Comparison of ENCODE assay signal across 8 mouse cellular contexts in the genomic region with DNA sequence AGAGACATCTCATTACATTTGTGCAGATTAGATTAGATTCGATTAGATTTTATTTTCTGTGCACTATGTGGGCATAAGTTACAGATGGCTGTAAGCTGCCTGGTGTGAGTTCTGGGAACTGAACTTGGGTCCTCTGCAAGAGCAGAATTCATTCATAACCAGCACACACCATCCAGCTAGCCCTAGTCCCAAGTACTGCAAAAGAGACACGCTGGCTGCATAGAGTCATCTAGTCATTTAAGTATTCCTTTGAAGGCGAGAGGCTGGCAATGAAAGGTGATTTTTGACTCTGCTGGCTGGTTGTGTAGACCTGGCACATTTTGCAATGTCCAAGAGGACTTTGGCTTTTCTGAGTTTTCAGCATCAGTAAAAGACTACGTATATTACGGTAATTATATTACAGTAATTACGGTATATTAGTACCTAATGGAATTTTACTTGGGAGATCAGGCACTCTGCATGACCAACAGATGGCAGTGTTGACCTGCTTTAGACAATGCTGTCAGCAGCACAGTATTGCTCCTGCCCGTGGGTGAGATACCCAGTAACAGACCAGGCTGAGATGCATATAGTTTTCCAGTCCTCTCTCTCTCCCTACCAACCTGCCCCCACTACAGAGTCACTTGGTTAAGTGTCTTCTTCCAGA.
DNase-seq lines count a peak whose midpoint lies in the region; ATAC-seq and TF ChIP-seq lines count a peak whose summit lies in the region.

No protein-coding gene starts in this region.

- H3K36me3 ChIP-seq in embryonic facial prominence, embryonic 11.5 days (replicated peaks; ENCODE audit: control insufficient read depth, insufficient read depth, low read depth, low read length), result no peaks in the 10 kb centered on the region
- H3K36me3 ChIP-seq in heart, adult 2 months (ENCODE audit: control insufficient read depth, insufficient read depth, low read length), result no peaks in the 10 kb centered on the region
- no peaks in the 10 kb centered on the region for H3K36me3 ChIP-seq in limb, embryonic 10.5 days
- H3K36me3 ChIP-seq in midbrain, embryonic 14.5 days (ENCODE audit: control insufficient read depth, insufficient read depth, low read length), result no peaks in the 10 kb centered on the region

- ATAC-seq in embryonic facial prominence, embryonic 11.5 days (replicated peaks; ENCODE audit: insufficient number of reproducible peaks, low FRiP score, low TSS enrichment, low read depth), result peak; percentile 86
- ATAC-seq in midbrain, embryonic 14.5 days (ENCODE audit: low FRiP score, low TSS enrichment), result peak; percentile 87

- no peak for TF ChIP-seq POLR2A in heart, adult 2 months (IDR thresholded peaks at IDR 0.05; ENCODE audit: insufficient read depth, low read depth, low read length)

- no peak overlapping the region for H3K4me3 ChIP-seq in embryonic facial prominence, embryonic 11.5 days (ENCODE audit: low read depth, low read length)
- H3K4me3 ChIP-seq in heart, adult 2 months, result no peak overlapping the region
- no peak overlapping the region for H3K4me3 ChIP-seq in limb, embryonic 10.5 days
- H3K4me3 ChIP-seq in midbrain, embryonic 14.5 days (replicated peaks; ENCODE audit: low read depth, low read length), result no peak overlapping the region

- WGBS in embryonic facial prominence, embryonic 11.5 days, result 28% methylated on average over 7 of the region's 7 CpGs
- 28% methylated on average over 7 of the region's 7 CpGs for WGBS in heart, adult 2 months
- 31% methylated on average over 7 of the region's 7 CpGs for WGBS in limb, embryonic 10.5 days
- 30% methylated on average over 7 of the region's 7 CpGs for WGBS in midbrain, embryonic 14.5 days

- DNase-seq in 3T3-L1 (ENCODE audit: low read depth, low spot score), result peak; percentile 93
- peak; percentile 74 for DNase-seq in adrenal gland, postnatal 10 days
- DNase-seq in embryonic facial prominence, embryonic 11.5 days (ENCODE audit: low spot score), result peak; percentile 91
- DNase-seq in heart, adult 2 months, result peak; percentile 41 to 54
- peak; percentile 56 to 60 for DNase-seq in kidney, adult 8-10 months
- peak; percentile 78 for DNase-seq in limb, embryonic 10.5 days (ENCODE audit: low spot score)
- DNase-seq in midbrain, embryonic 14.5 days, result peak; percentile 95
- peak; percentile 55 to 60 for DNase-seq in spleen, postnatal 36 days (ENCODE audit: low spot score in 2 of 2)

- no peaks in the 10 kb centered on the region for H3K79me2 ChIP-seq in heart, adult 2 months (replicated peaks; ENCODE audit: control insufficient read depth, insufficient read depth, low read length)

- no peaks in the 10 kb centered on the region for H3K9me3 ChIP-seq in embryonic facial prominence, embryonic 11.5 days (replicated peaks; ENCODE audit: control insufficient read depth, low read length)
- H3K9me3 ChIP-seq in limb, embryonic 10.5 days (replicated peaks), result no peaks in the 10 kb centered on the region
- H3K9me3 ChIP-seq in midbrain, embryonic 14.5 days (ENCODE audit: control insufficient read depth, low read length), result no peaks in the 10 kb centered on the region

- no peak; the same call in none of the 2 replicates for TF ChIP-seq CTCF in heart, adult 2 months (IDR thresholded peaks at IDR 0.05)

- intact Hi-C loops in heart, adult 2 months (cut with DNase I), result loop anchor here (2.0 to 5.0 kb wide), 4 partner anchors 268 to 678 kb away; no protein-coding TSS in a partner anchor

- H3K4me2 ChIP-seq in embryonic facial prominence, embryonic 11.5 days (ENCODE audit: low read depth, low read length), result no peak overlapping the region
- H3K4me2 ChIP-seq in midbrain, embryonic 14.5 days (ENCODE audit: low read length), result no peak overlapping the region

- no peak overlapping the region for H3K27ac ChIP-seq in embryonic facial prominence, embryonic 11.5 days (replicated peaks; ENCODE audit: low read depth, low read length)
- H3K27ac ChIP-seq in heart, adult 2 months, result no peak overlapping the region
- no peak overlapping the region for H3K27ac ChIP-seq in limb, embryonic 10.5 days
- no peak overlapping the region for H3K27ac ChIP-seq in midbrain, embryonic 14.5 days (replicated peaks; ENCODE audit: low read depth, low read length)

- H3K4me1 ChIP-seq in embryonic facial prominence, embryonic 11.5 days (ENCODE audit: control insufficient read depth, insufficient read depth, low read length), result no peaks in the 10 kb centered on the region
- H3K4me1 ChIP-seq in heart, adult 2 months (ENCODE audit: control insufficient read depth, insufficient read depth, low read length), result no peaks in the 10 kb centered on the region
- no peaks in the 10 kb centered on the region for H3K4me1 ChIP-seq in limb, embryonic 10.5 days
- H3K4me1 ChIP-seq in midbrain, embryonic 14.5 days (ENCODE audit: control insufficient read depth, insufficient read depth, low read length), result 0 out of 2 replicates have a peak, but pooled peaks cover 4% of the 10 kb centered on the region

- H3K9ac ChIP-seq in embryonic facial prominence, embryonic 11.5 days (replicated peaks; ENCODE audit: low read length), result no peak overlapping the region
- H3K9ac ChIP-seq in heart, adult 2 months (ENCODE audit: low read depth, low read length), result no peak overlapping the region
- H3K9ac ChIP-seq in midbrain, embryonic 14.5 days (replicated peaks; ENCODE audit: low read length), result no peak overlapping the region

- no peaks in the 10 kb centered on the region for H3K27me3 ChIP-seq in embryonic facial prominence, embryonic 11.5 days (ENCODE audit: control insufficient read depth, insufficient read depth, low read length)
- no peaks in the 10 kb centered on the region for H3K27me3 ChIP-seq in heart, adult 2 months (ENCODE audit: control insufficient read depth, insufficient read depth, low read length)
- no peaks in the 10 kb centered on the region for H3K27me3 ChIP-seq in limb, embryonic 10.5 days (ENCODE audit: low read depth, poor library complexity, severe bottlenecking)
- no peaks in the 10 kb centered on the region for H3K27me3 ChIP-seq in midbrain, embryonic 14.5 days (ENCODE audit: control insufficient read depth, insufficient read depth, low read length)

- TF ChIP-seq EP300 in heart, adult 2 months (IDR thresholded peaks at IDR 0.05; ENCODE audit: insufficient read depth, low read depth, low read length), result peak; percentile 65; the same call in 1 of the 2 replicates
